Mouse (Mus musculus): ENCODE data around the gene Suco.

GRCm38 (mm10) chr1:161801321-161801720 lies 75.2 kb downstream of the Suco start:
- TF ChIP-seq CTCF (IDR thresholded peaks at IDR 0.05; ENCODE audit: insufficient read depth, low read length) (no peak), POLR2A (IDR thresholded peaks at IDR 0.05; ENCODE audit: borderline replicate concordance, extremely low read depth, low read depth, low read length) (no peak)
